Mouse (Mus musculus): ENCODE data around the gene Grb2. TPM values are rescaled to one million over a fixed set of nuclear protein-coding genes. Genes with fewer than 3 reads are reported as not detected.

Grb2 gene
- polyA plus RNA-seq, 1 experiment from 2014 or later, result 83.5 TPM

DNA sequence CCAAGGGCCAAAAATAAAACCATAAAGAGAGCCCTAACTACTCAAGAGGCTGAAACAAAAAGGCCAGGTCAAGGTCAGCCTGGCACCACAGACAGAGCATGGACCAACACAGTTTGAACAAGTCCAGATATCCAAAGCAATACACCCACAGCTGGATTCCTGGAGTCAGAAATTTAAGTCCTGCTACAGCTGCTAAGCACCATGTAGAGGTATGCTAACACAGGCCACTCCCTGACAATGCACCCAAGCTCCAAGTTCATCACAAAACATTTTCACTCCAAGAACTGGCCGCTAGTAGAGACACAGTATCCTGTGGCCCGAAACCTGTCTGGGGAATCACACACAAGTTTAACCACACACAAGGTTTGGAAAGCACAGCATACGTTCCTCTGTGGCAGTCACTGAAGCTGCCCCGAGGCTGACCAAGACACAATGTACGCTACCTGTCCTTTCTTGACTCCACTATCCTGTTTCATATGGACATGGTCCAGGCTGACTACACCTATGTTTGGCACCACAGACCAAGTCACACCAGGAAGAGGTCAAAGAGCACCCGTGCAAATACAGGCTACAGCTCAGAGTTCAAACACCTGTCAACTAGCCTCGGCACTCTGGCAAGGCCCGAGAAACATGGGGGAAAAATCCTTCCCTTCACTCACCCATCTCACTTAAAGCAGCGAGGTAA is 28.7 kb downstream of the Grb2 start:
- ATAC-seq (ENCODE audit: insufficient read depth, low FRiP score, low read depth), result no peak

DNA sequence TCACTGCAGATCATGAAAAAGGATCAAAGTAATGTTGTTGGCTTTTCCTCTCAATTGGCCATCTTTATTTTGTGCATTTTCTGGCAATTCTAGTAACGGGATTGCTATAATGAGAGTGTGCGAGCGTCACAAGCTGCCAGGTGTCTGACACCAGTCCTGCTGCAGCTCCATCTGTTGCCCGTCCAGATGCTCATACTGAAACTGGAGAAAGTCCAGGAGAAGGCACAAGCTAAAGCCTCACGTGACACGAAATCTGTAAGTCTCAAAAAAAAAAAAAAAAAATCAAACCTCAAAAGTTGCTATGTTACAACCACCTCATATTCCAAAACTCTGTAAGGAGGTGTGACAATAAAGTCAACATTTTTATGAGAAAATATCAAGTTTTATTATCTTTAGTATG is 29.5 kb downstream of the Grb2 start:
- Histone ChIP-seq H3K9me3 (no peaks in the 10 kb centered on the region), H3K36me3 (peaks cover 6% of the 10 kb centered on the region; the same call in 1 of the 2 replicates), H3K4me3 (replicated peaks) (no peak overlapping the region), H3K4me2 (no peak overlapping the region), H3K9ac (no peak overlapping the region), H3K27me3 (replicated peaks) (no peaks in the 10 kb centered on the region), H3K4me1 (peaks cover 5% of the 10 kb centered on the region; the same call in 1 of the 2 replicates), H3K27ac (no peak overlapping the region)
- 92% methylated on average over 6 of the region's 6 CpGs for WGBS
- no peak for ATAC-seq (ENCODE audit: insufficient read depth, low FRiP score, low read depth)

More for the DNA sequence above, 28.7 kb downstream of the Grb2 start:
- Histone ChIP-seq H3K27ac (no peak overlapping the region), H3K4me3 (replicated peaks) (no peak overlapping the region), H3K9ac (no peak overlapping the region), H3K9me3 (no peaks in the 10 kb centered on the region), H3K27me3 (replicated peaks) (no peaks in the 10 kb centered on the region), H3K4me1 (0 out of 2 replicates have a peak, but pooled peaks cover under 1% of the 10 kb centered on the region), H3K4me2 (no peak overlapping the region), H3K36me3 (peaks cover 6% of the 10 kb centered on the region; the same call in 1 of the 2 replicates)
- WGBS, result 93% methylated on average over 9 of the region's 9 CpGs

DNA sequence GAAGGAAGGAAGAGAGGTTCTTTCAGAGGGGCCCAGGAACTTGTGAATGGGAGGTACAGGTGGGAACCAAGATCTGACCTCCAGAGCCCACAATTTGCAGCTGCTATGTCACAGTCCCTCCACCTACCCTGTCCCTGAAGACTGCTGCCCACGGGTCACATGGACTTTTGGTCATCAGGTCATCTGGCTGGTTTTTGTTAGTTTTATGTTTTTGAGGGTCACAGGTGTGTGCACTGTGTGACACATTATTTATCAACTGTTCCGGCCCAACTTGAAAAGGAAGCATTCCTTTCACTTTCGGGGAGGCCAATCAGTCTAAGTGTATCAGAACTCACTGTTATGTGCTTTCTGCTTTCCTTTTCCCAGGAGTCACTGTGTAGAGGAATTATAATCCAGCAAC is 30.9 kb downstream of the Grb2 start:
- no peaks in the 10 kb centered on the region for H3K9me3 ChIP-seq
- H3K4me3 ChIP-seq (replicated peaks), result no peak overlapping the region
- WGBS, result 78% methylated on average over 3 of the region's 3 CpGs
- no peak overlapping the region for H3K27ac ChIP-seq
- H3K27me3 ChIP-seq (replicated peaks), result no peaks in the 10 kb centered on the region
- no peak overlapping the region for H3K4me2 ChIP-seq
- H3K9ac ChIP-seq, result no peak overlapping the region
- H3K36me3 ChIP-seq, result peaks cover 6% of the 10 kb centered on the region; the same call in 1 of the 2 replicates
- no peak for ATAC-seq (ENCODE audit: insufficient read depth, low FRiP score, low read depth)
- H3K4me1 ChIP-seq, result peaks cover 5% of the 10 kb centered on the region; the same call in 1 of the 2 replicates

DNA sequence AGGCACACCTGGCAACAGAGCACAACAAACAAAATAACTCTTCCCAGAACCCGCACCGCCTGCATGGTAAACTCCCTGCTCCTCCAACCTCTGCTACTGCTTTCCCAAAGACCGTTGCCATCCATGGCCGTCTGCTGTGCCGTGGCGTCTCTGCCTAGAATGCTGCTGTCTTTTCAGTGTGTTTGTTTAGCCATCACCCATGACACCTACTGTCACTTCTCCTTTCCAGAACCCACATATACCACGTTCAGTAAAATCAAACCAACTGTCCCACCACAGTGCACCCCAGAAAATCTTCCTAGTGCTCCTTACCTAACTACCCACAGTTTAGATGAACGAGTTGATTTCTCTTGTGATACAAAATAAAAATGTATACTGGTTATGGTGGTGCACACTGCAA is 31.7 kb downstream of the Grb2 start:
- H3K9me3 ChIP-seq, result no peaks in the 10 kb centered on the region
- 0 out of 2 replicates have a peak, but pooled peaks cover 6% of the 10 kb centered on the region for H3K36me3 ChIP-seq
- H3K27ac ChIP-seq, result no peak overlapping the region
- no peak for ATAC-seq (ENCODE audit: insufficient read depth, low FRiP score, low read depth)
- H3K4me2 ChIP-seq, result no peak overlapping the region
- peaks cover 5% of the 10 kb centered on the region; the same call in 1 of the 2 replicates for H3K4me1 ChIP-seq
- no peak overlapping the region for H3K4me3 ChIP-seq (replicated peaks)
- 86% methylated on average over 8 of the region's 8 CpGs for WGBS
- H3K9ac ChIP-seq, result no peak overlapping the region
- H3K27me3 ChIP-seq (replicated peaks), result no peaks in the 10 kb centered on the region

DNA sequence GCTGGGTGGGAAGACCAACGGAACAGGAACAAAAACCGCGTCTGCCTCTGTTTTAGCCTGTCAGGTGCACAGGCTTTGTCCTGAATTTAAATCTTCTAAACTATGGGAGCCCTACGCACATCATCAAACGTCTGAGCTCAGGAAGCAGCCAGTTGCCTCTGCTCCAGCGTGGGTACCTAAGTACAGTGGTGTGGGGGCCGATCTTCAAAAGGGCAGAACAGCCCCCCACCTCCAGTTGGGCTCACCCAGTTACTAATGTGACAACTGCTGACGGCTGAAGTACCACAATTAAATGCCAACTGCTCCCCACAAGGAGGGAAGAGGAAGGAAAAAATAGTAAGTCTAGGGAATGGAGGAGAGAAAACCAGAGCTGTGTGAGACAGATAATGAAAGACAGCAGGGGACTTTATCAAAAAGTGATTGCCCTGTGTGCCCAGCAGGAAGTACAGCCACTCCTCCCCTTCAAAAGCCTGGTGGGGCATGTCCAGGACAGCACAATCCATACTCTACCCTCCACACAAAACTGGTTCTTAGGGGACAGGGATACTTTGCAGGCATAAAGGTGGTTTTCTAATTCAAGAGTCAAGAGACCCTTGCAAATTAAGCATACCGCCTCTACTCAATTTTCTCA is 34.0 kb downstream of the Grb2 start:
- Histone ChIP-seq H3K36me3 (0 out of 2 replicates have a peak, but pooled peaks cover 6% of the 10 kb centered on the region), H3K27ac (no peak overlapping the region), H3K4me3 (replicated peaks) (no peak overlapping the region), H3K4me2 (no peak overlapping the region), H3K4me1 (peaks cover 5% of the 10 kb centered on the region; the same call in 1 of the 2 replicates), H3K9ac (no peak overlapping the region), H3K9me3 (no peaks in the 10 kb centered on the region), H3K27me3 (replicated peaks) (no peaks in the 10 kb centered on the region)
- ATAC-seq (ENCODE audit: insufficient read depth, low FRiP score, low read depth), result no peak
- 80% methylated on average over 9 of the region's 9 CpGs for WGBS

DNA sequence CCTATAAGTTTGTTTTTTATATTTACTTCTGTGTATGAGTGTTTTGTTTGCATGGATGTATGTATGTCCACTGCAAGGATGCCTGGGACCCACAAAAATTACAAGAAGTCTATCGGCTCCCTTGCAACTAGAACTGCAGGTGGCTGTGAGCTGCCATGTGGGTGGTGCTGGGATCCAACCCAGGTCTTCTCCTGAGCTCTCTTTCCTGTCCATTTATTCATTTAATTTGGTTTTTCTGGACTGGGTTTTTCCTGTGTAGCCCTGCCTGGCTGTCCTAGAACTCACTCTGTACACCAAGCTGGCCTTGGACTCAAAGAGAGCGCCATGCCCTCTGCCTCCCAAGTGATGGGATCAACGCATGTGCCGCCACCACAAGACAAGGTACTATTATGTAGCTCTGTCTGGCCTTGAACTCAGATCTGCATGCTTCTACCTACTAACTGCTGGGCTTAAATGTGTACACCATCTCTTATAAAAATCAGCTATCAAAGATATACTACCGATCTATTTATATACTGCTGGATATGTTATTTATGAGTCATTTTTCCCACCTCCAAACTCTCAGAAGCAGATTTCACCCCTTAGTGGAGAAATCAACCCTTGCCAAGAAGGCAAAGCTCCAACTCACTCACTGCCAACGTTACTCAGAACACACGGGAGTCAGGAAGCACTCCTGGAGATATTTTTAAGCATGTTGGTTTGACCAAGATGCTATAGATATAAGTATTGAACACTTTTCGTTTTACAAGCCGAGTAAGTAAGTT is 34.7 kb downstream of the Grb2 start:
- no peaks in the 10 kb centered on the region for H3K9me3 ChIP-seq
- WGBS, result 75% methylated on average over 9 of the region's 9 CpGs
- ATAC-seq (ENCODE audit: insufficient read depth, low FRiP score, low read depth), result no peak

DNA sequence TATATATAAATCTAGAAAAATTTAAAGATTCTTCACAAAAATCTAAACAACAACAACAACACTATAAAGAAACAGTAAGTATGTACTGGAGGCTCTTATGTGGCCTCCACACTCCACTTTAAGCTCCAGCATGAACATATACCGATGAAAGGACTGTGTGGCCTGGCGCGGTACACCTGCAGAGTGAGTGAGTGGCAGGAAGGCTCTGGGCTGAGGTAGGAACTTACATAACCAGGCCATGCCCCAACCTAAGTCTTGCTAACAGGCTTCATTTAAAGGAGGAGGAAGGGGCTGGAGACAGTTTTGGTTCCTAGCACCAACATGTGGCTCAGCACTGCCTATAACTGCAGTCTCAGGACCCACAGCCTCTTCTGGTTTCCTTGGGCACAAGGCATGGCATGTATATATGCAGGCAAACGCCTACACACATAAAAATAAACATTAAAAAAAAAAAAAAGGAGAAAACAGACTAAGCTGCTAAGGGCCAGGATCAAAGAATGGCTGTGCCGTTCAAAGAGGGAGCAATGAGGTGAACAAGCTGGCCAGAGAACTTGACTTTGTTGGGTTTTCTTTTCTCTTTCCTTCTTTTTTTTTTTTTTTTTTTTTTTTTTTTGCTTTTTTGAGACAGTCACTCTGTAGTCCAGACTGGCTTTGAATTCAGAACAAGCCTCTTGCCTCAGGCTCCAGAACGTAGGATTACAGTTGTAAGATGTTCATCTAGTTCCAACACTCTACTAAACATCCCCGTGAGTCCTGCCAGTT is 36.0 kb downstream of the Grb2 start:
- no peak overlapping the region for H3K4me2 ChIP-seq
- H3K9me3 ChIP-seq, result no peaks in the 10 kb centered on the region
- H3K4me3 ChIP-seq (replicated peaks), result no peak overlapping the region
- H3K27me3 ChIP-seq (replicated peaks), result no peaks in the 10 kb centered on the region
- H3K36me3 ChIP-seq, result no peaks in the 10 kb centered on the region
- no peak for ATAC-seq (ENCODE audit: insufficient read depth, low FRiP score, low read depth)
- WGBS, result 79% methylated on average over 7 of the region's 7 CpGs
- no peak overlapping the region for H3K9ac ChIP-seq
- H3K4me1 ChIP-seq, result peaks cover 5% of the 10 kb centered on the region; the same call in 1 of the 2 replicates
- no peak overlapping the region for H3K27ac ChIP-seq

More for the DNA sequence above, 34.7 kb downstream of the Grb2 start:
- peaks cover 5% of the 10 kb centered on the region; the same call in 1 of the 2 replicates for H3K4me1 ChIP-seq
- 0 out of 2 replicates have a peak, but pooled peaks cover 4% of the 10 kb centered on the region for H3K36me3 ChIP-seq
- no peaks in the 10 kb centered on the region for H3K27me3 ChIP-seq (replicated peaks)
- H3K27ac ChIP-seq, result no peak overlapping the region
- no peak overlapping the region for H3K4me3 ChIP-seq (replicated peaks)
- H3K4me2 ChIP-seq, result no peak overlapping the region
- H3K9ac ChIP-seq, result no peak overlapping the region

DNA sequence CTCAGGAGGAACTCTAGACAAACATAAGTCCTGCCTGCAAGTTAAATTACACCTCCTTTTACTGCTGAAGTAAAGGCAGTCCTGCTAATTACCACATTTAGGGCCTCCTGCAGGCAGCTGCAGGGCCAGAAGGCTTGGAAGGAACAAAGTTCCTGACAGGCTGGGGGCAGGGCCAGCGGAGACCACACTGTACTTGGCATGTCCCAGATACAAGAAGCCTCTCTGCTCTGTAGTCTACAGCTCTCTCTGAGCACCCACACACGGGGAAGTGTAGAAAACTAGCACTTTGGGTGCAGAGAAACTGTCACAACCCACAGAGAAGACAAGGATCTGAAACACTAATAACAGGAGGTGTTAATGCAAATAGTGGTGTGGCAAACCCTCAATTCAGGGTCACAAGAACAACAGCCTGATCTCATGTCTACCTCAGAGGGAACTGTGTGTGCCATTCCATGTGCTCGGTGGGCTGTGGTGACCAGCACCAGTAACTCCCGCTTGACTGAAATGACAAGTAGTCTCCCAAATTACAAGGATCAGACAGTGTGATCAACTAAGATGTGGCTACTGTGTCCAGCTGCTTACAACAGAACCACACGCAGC is 37.8 kb downstream of the Grb2 start:
- H3K27me3 ChIP-seq (replicated peaks), result no peaks in the 10 kb centered on the region
- no peak overlapping the region for H3K27ac ChIP-seq
- H3K4me1 ChIP-seq, result peaks cover 5% of the 10 kb centered on the region; the same call in 1 of the 2 replicates
- H3K9me3 ChIP-seq, result no peaks in the 10 kb centered on the region
- H3K9ac ChIP-seq, result no peak overlapping the region
- no peak for ATAC-seq (ENCODE audit: insufficient read depth, low FRiP score, low read depth)
- WGBS, result 37% methylated on average over 5 of the region's 5 CpGs
- H3K36me3 ChIP-seq, result no peaks in the 10 kb centered on the region
- no peak overlapping the region for H3K4me2 ChIP-seq
- H3K4me3 ChIP-seq (replicated peaks), result no peak overlapping the region

DNA sequence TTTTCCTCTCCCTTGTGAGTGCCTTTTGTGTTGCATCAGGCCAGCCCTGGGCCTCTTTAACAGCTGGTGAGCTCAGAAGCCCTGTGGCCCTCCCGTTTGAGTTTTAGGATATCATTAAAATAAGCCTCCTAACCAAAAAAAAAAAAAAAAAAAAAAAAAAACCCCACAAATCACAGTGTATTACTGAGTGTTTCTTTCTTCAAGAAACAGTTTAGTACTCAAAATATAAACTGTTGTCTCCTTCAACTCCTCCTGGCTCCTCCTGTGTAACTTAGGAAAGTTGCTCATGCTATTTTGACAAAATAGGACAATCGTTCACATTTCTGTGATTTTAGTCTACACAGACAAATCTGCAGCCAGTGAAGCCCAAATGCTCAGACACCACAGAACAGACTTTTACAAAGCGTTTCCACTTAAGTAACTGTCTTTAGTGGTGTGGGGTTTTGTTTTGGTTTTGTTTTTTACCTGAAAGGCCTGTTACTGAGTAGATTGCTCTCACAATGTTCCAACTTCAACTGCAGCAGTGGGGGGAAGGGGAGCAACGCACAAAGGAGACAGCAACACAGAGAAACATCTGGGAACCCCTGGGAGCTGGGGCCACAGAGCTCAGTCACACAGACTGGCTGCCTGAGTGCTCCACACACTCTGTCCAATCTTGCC is 44.6 kb downstream of the Grb2 start:
- no peak overlapping the region for H3K4me2 ChIP-seq
- no peak overlapping the region for H3K9ac ChIP-seq

DNA sequence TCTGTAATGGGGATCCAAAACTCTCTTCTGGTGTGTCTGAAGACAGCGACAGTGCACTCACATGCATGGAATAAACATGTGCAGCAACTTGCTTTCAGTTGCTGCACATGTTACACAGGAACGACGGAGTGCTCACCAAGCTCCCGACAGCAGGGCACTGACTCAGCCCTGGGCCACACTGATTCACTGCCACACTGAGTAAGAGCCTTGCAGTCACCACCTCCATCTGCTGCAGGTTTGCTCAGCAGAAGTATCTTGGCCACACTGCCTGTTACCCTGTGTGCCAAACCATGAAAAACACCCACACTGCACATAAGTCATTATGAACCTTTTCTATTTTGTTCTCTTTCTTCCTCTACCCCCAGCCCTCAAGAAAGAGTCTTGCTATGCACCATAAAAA is 48.0 kb downstream of the Grb2 start:
- Histone ChIP-seq H3K27me3 (replicated peaks) (no peaks in the 10 kb centered on the region), H3K4me3 (replicated peaks) (no peak overlapping the region), H3K9ac (no peak overlapping the region), H3K27ac (no peak overlapping the region), H3K9me3 (no peaks in the 10 kb centered on the region), H3K4me2 (no peak overlapping the region), H3K4me1 (no peaks in the 10 kb centered on the region), H3K36me3 (no peaks in the 10 kb centered on the region)
- 90% methylated on average over 4 of the region's 4 CpGs for WGBS
- ATAC-seq (ENCODE audit: insufficient read depth, low FRiP score, low read depth), result no peak

More for the DNA sequence above, 44.6 kb downstream of the Grb2 start:
- WGBS, result 74% methylated on average over 4 of the region's 4 CpGs
- Histone ChIP-seq H3K27ac (no peak overlapping the region), H3K27me3 (replicated peaks) (no peaks in the 10 kb centered on the region), H3K4me3 (replicated peaks) (no peak overlapping the region), H3K9me3 (no peaks in the 10 kb centered on the region), H3K36me3 (no peaks in the 10 kb centered on the region), H3K4me1 (no peaks in the 10 kb centered on the region)
- ATAC-seq (ENCODE audit: insufficient read depth, low FRiP score, low read depth), result no peak

DNA sequence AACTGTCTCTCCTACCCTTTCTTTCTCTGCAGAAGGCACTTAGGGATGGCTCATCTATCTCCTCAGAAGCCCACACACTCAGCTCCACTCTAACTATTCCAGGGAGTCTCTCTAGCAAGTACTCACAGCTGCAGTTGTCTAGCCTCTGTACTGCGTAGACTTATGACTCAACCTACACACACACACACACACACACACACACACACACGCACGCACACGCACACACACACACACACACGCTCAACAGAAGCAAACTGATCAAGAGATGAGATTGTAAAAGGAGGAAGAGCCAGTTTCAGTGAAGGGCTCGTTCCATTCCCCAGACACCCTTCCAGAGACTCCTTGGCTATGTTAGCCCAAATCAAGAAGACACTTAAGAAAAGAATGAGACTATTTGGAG is 49.9 kb downstream of the Grb2 start:
- no peak overlapping the region for H3K4me2 ChIP-seq
- H3K27ac ChIP-seq, result no peak overlapping the region
- H3K4me1 ChIP-seq, result no peaks in the 10 kb centered on the region
- no peak overlapping the region for H3K4me3 ChIP-seq (replicated peaks)
- no peaks in the 10 kb centered on the region for H3K27me3 ChIP-seq (replicated peaks)
- H3K36me3 ChIP-seq, result peaks cover 6% of the 10 kb centered on the region; the same call in 1 of the 2 replicates
- H3K9me3 ChIP-seq, result no peaks in the 10 kb centered on the region
- 80% methylated on average over 6 of the region's 6 CpGs for WGBS
- ATAC-seq (ENCODE audit: insufficient read depth, low FRiP score, low read depth), result no peak
- no peak overlapping the region for H3K9ac ChIP-seq

Measured in stomach, embryonic 15.5 days (tissue).